Mouse (Mus musculus) liver (tissue): ENCODE data around the gene Cracr2b.

Experiments
- DNase-seq: peaks from one replicate; pipeline ENCODE4 v3.0.0-alpha.2; 2020; ENCODE audit warnings: mixed read lengths

Cracr2b gene

GRCm38 (mm10) chr7:141460391-141461113, at the start of gene Cracr2b:
Cracr2b (plus strand) TSS chr7:141461094.
- no peak for DNase-seq

DNA sequence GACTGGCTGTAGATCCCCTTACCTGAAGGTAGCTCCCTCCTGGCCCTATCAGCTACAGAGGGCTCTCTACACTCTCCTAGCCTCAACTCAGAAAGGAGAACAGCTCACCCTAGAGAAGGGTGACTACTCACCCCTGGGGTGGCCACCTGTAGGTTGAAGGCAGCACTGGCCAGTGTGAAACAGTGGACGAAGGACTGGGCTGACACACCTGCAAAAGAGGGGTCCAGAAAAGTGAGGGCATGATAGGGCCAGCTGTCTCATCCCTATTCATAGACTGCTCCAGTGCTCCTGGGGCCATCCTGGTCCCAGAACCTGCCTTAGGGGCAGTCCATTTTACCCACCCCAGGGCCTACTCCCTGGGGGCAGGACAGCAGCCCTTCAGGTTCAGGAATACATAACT, 49.2 kb upstream of the Cracr2b start:
- no peak for DNase-seq

GRCm38 (mm10) chr7:141413331-141413730, 47.6 kb upstream of the Cracr2b start:
- DNase-seq: peak; percentile 45

GRCm38 (mm10) chr7:141413809-141414584, 46.9 kb upstream of the Cracr2b start, which contains the start of gene Gatd1:
Gatd1 (minus strand) TSS chr7:141414136.
- DNase-seq: peak; percentile 100

- DNase-seq: no peak
Measured at GRCm38 (mm10) chr7:141416144-141416841, 44.6 kb upstream of the Cracr2b start.

DNA sequence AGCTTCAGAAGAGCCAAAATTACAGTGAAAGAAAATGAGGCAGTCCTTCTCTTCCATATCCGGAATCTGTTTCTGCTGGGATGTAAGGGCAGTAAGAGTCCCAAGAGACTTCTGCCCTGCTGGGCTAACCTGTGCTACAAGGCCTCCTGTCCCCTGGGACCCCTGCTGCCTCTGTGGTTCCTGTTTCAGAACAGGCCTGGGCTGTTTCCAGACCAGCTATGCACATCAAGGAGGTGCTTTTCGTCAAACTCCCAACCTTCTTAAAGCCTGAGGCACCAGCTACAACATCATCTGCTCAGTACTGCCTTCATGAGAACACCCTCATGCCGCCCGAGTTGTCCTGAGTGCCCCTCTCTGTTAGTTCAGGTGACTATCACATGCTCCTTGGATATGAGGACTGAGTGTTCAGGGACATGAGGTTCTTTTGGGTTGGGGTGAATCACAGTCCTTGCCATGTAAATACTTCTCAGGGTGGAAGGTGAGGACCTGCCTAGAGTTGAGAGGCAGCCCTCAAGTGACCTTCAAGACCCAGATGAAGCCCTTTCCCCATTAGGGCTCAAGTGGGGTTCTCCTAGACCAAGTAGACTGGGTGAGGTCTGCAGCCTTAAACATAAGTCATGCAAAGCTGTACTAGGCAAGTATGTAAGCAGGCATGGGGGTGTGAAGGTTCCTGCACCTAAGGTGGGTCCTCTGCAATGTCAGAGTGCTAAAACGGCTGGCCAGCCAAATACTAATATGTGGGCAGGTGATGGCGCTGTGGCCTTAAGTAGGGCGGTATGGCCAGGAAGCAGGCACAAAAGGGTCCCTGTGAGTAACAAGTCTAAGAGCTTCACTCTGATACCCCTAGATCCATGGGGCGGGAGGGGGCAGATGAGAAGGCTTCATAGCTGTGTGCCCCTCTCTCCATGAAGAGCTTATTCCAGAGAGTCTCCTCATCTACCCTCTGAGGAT, 42.9 kb upstream of the Cracr2b start:
- no peak for DNase-seq

- DNase-seq: no peak
Measured at GRCm38 (mm10) chr7:141418970-141419369, 41.9 kb upstream of the Cracr2b start.

DNA sequence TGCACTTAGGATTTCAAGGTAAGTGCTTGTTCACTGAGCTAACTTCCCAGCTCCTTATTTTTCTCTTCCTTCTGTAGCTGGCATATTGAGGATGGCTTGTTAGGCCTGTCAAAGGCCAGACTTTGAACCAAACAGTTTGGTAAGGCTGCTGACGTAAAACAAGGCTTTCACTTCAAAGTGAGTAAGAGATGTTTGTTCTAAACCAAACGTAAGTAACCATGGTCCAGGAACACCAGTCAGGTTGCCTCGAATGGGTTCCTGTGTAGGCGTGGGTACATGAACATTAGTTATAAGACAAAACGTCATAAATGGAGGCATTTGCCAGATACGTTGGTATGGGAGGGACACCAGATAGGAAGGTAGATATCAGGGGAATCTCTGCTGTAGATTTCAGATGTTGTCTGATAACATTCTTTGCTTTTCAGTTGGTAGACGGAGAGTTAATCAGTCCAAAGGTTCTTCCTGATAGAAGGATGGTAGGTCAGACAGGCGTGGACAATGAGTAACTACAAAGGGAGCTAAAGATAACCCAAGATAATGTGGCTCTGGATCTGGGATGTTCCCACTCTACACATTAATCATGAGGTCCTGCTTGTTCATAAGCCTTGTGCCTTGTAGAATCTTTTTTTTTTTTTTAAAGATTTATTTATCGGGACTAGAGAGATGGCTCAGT, 40.7 kb upstream of the Cracr2b start:
- no peak for DNase-seq

DNA sequence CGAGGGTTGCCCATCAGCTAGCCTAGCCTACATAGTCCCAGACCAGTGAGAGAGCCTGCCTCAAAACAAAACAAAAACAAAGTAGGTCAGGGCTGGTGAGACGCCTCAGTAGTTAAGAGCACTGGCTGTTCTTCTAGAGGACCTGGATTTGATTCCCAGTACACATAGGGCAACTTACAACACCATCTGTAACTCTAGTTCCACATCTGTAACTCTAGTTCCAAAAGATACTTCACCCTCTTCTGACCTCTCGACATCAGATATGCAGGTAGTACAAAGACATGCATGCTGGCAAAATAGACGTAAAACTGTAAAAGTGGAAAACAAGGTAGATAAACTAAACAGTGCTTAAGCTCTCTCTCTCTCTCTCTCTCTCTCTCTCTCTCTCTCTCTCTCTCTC, 37.1 kb upstream of the Cracr2b start:
- no peak for DNase-seq

- DNase-seq: no peak
Measured at GRCm38 (mm10) chr7:141426948-141427730, 33.8 kb upstream of the Cracr2b start.

DNA sequence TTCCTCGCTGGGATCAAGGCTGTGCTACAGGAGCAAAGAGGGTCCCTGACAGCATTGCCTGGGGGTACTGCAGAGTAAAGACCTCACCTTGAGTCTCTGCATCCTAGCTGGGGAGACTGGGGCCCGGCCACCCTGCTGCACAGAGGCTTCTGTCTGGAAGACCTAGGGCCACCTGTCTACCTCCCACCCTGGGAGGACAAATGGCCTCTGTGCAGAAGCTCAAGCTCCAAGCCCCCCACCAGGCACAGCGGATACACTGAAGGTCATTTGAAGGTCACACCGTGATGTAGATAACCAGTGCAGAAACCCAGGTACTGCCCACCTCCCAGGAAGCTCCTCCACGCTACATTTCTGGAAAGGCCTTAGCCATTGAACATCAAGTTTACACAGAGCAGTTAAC, 32.2 kb upstream of the Cracr2b start:
- DNase-seq: no peak

- DNase-seq: peak; percentile 63
Measured at GRCm38 (mm10) chr7:141429310-141429709, 31.6 kb upstream of the Cracr2b start, which contains the start of gene Cend1. Cend1 (minus strand) TSS chr7:141429491.

DNA sequence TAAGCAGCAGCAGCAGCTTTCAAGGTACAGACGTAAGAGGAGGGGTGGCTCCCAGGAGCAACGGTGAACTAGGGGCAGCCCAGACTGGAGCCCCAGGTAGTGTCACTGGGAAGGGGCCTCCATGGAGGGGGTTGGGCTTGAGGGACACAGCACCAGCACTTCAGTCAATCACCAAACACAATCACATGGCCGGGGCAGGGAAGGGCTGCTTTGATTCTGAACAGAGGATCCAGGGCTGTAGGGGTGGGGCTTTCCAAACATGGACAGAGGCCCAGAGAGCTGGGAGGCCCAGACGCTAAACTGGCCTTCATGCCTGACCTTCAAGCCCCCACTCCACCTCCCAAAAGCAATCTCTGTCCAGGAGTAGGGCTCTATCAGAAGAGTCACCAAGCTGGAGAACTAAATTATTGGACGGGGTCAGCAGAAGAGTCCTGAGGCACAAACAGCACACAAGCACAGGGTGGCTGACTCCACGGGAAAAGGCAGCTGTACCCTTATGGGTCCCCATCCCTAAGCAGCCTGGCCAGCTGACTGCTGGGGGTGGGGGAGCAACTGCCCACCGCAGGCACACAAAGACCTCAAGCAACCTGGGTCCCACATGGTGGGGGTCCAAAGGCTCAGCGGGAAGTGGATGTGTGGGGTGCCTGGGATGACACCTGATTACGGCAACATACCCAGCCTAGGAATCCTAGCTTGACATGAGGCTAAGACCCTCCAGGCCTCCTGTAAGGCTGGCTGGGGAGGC, 30.9 kb upstream of the Cracr2b start:
- DNase-seq: no peak

- DNase-seq: no peak
Measured at GRCm38 (mm10) chr7:141430585-141431240, 30.2 kb upstream of the Cracr2b start.

DNA sequence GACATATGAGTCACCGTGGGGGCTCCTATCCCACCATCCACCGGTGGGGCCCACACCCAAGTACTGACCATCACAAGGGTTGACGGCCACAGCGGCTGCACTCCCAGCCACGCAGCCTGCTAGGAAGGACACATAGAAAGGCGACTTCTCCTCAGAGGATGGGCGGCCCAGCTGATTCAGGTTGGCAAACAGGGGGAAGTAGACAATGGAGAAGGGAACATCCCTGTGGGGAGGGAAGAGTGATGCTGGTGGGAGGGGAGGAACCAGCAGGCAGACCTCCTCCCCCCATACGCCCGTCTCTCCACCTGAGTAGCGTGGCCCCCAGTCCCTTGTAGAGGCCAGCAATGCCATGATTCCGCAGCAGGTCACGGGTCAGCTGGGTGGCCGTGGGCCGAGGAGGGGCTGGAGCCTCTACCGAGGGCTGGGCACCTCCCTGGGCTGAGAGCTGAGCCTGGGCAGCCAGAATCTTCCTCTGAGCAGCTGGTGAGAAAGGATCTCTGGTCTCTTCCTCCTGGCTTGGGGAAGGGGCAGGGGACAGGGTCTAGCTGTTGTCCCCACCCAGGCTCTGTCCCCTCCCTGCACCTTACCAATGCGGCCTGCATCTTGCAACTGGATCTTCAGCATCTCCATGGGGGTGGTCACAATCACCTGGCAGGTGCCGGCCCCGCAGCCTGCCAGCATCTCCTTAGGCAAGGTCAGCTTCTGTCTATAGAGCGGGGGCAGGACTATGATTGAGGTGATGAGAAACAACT, 29.3 kb upstream of the Cracr2b start:
- no peak for DNase-seq

DNA sequence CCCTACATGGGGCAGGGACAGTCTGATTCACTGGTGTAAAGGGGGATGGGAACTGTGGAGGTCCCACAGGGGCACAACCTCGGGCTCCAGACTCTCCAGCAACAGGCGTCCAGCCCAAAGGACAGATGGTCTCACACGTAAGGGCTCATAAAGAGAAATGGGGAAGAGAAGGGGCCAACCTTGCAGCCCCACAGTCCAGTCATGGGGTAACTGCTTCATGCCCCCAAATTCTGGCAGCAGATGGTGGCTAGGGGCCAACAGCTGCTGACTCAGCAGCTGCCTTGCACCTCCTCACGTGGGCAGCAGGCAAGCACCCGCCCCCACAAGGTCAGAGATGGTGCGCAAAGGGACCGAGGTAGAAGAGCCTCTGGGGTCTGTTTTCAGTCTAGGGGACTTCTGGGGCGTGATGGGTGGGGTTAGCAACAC, 28.7 kb upstream of the Cracr2b start:
- DNase-seq: no peak

DNA sequence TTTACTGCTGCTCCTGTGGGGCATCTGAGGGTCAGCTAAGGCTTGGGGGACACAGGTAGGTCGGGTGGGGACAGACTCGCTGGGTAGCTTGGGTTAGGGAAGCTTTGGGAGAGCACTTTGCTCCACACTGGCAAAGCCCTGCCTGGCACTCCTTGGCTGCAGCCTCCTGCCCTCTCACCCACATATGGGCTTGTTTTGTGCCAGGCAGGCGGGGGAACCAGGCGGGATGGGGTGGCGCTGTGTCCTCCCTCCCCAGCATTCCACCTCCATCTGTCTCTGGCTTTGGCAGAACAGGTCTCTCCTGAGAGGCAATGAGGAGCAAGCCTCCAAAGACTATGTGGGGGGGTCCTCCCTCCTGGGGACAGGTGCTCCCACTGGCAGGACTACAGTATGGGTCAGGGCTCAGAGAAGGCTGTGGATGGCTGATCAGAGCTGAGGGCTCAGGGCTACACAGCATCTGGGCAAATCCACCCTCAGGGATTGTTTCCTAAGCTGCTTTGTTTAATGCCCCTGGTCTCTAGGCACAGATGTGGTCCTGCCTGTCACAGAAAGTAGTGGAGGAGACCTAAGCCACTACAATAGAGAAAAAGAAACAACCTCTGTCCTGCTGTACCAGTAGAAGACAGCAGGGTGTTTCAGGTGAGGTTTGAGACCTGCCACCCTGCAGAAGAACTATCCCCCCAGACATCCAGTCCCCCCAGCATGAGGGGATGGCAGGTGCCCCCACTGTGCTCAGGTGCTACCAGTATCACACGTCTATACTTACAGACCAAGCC, 28.0 kb upstream of the Cracr2b start:
- no peak for DNase-seq
